Mouse (Mus musculus): ENCODE results near the gene Itprip. TPM values are rescaled to one million over a fixed set of nuclear protein-coding genes. Genes with fewer than 3 reads are reported as not detected.
A peak's percentile ranks its signal among the peaks of the same experiment; 100 is the strongest.

The Itprip gene
- total RNA-seq (2015; ENCODE audit: low replicate concordance), result 4.6 and 19.0 TPM in 2 replicates
- 3.1 and 7.2 TPM in 2 replicates for total RNA-seq (2017; ENCODE audit: low replicate concordance)

GRCm38 (mm10) chr19:47919126-47919965 is at the start of gene Itprip, which contains the start of gene Cfap43:
Gene Itprip (minus strand): TSS chr19:47919299.
Gene Cfap43 (minus strand): TSS chr19:47919287.
- peak; percentile 74 for ATAC-seq (replicated peaks; ENCODE audit: low FRiP score, poor library complexity, severe bottlenecking)

GRCm38 (mm10) chr19:47958181-47958580 is 39.1 kb upstream of the Itprip start:
- no peak for ATAC-seq (replicated peaks; ENCODE audit: low FRiP score, poor library complexity, severe bottlenecking)

DNA sequence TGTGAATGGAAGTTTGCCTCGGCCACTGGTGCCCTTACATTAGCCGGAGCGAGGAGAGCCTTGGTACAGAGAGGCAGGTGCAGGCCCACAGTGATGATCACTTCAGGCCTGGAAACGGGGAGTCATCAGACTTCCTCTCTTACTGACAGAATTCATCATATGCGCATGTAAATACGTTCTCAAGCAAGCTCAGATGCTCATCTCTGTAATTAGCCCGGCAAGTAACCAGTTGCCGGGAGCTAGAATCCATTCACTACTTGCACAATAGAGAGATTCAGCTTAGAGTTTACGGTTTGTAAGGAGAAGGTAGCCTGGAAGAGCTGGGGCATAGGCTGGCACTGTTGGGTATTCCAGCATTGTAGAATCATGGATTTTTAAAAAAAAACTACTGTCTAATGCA is 34.1 kb upstream of the Itprip start:
- no peak for ATAC-seq (replicated peaks; ENCODE audit: low FRiP score, poor library complexity, severe bottlenecking)

DNA sequence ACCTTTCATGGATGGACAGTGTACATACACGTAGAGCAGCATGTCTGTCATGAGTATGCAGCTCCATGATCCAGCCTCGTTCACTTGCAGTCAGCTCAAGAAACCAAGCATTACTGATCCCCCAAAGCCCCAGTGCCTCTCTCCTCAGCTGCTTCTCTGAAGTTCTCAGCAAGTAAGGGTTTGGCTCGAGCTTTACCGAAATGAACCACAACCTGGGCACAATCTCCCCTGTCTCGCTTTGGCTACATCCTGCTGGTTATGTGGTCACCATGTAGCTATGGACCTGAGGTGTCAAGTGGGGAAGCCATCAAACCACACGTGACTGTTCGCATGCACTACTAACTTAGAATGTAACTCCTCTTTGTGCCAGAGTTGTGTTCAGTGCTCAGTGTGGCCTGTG is 31.8 kb upstream of the Itprip start:
- ATAC-seq (replicated peaks; ENCODE audit: low FRiP score, poor library complexity, severe bottlenecking), result no peak

DNA sequence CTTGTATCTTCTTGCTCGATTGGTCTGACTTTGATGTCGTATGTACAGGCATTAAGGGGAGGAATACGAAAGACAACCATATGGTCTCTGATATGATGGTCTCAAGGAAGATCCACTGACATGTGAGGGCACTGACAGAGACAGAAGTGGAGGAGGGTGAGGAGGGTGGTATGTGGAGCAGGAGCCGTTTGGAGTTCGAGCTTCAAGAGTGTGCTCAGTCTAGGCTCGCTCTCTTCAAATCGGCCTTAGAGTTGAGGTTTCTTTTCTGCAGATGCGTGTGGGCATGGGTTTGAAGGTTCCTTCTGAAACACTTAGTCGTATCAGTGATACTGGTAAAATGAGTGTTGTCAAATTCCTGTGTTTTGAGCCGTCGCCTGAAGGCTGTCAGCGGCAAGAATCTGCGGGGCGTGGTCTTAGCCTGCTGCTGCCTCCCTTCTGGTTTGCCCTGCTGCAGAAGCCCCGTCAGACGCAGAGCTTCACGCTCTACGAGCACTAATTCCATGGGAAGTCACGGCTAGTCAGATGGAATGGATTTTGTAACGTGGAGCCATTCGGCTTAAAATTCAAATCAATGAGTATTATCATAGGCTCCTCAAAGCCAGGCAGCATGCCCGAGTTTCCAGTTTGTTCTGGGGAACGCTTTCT is 27.8 kb upstream of the Itprip start:
- no peak for ATAC-seq (replicated peaks; ENCODE audit: low FRiP score, poor library complexity, severe bottlenecking)

DNA sequence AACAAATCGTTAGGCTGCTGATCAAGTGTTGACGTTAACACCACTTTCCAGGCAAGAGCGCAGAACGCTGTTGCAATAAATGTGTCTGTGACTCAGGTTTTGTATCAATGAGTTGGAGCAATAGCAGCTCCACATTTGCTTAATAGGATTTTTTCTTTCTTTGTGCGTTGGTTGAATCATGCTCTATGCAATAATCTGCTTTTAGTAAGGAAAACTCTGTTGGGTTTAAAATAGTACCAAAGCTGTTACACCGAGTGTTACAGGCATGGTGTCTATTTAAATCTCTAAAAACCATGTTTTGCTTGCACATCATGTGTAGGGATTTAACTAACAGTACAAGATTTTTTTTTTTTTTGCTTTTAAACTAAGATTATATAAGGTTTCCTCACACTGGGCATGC is 20.3 kb upstream of the Itprip start:
- ATAC-seq (replicated peaks; ENCODE audit: low FRiP score, poor library complexity, severe bottlenecking), result no peak

GRCm38 (mm10) chr19:47937443-47938406 is 18.6 kb upstream of the Itprip start, which contains the start of gene Cfap58:
Gene Cfap58 (plus strand): TSS chr19:47937675.
- ATAC-seq (replicated peaks; ENCODE audit: low FRiP score, poor library complexity, severe bottlenecking), result no peak

- ATAC-seq (replicated peaks; ENCODE audit: low FRiP score, poor library complexity, severe bottlenecking), result no peak
Observed at GRCm38 (mm10) chr19:47936938-47937337, 17.8 kb upstream of the Itprip start.

- no peak for ATAC-seq (replicated peaks; ENCODE audit: low FRiP score, poor library complexity, severe bottlenecking)
Observed at GRCm38 (mm10) chr19:47936490-47936889, 17.4 kb upstream of the Itprip start.

GRCm38 (mm10) chr19:47935530-47935929 is 16.4 kb upstream of the Itprip start:
- ATAC-seq (replicated peaks; ENCODE audit: low FRiP score, poor library complexity, severe bottlenecking), result no peak

DNA sequence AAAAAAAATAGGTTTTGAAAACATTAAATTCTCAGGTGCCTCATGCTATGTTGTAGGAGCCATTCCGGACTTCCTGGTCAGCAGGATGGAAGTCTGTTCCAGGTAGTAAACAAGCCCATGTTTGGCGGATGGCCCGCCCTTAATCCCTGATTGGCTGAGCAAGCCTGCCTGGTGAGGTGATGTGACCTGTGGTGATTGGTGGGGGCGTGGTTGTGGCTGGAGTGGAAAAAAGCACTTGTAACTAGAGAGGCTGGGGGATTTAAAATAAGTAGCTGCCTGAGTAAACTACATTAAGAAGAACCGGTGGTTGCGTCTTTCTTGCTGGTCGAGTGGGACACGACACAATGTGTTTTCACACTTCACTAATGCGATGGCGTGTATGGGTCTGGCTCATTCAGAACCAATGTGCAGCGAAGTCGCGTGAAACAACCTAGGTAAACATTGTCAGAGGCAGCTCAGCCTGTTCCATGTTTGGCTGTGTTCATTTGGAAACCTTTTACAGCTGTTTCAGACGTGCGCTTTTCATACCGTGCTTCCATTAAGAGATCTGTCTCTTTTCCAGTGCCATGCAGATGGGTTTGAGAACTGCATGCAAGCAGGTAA is 15.6 kb upstream of the Itprip start:
- no peak for ATAC-seq (replicated peaks; ENCODE audit: low FRiP score, poor library complexity, severe bottlenecking)

GRCm38 (mm10) chr19:47934146-47934545 is 15.0 kb upstream of the Itprip start:
- no peak for ATAC-seq (replicated peaks; ENCODE audit: low FRiP score, poor library complexity, severe bottlenecking)

- ATAC-seq (replicated peaks; ENCODE audit: low FRiP score, poor library complexity, severe bottlenecking), result no peak
Observed at GRCm38 (mm10) chr19:47931982-47932638, 13.0 kb upstream of the Itprip start.

- ATAC-seq (replicated peaks; ENCODE audit: low FRiP score, poor library complexity, severe bottlenecking), result no peak
Observed at GRCm38 (mm10) chr19:47929043-47929442, 9.9 kb upstream of the Itprip start.

DNA sequence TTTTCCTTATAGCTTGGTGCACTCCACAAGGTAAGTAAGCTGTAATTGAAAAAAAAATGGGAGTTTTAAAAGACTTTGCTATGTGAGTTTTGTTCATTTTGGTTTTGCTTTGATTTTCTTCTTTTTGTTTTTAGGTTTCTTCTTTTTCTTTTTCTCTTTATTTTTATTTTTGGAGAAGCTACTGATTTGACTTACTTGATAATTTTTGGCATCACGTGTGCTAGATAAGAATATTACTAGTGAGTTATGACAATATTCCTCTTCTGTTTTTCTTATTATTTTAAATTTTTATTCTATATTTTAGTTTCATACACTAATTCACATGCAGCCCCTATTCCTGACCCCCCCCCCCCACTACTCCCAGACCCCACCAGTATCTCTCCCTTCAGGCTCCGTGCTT is 7.9 kb upstream of the Itprip start:
- ATAC-seq (replicated peaks; ENCODE audit: low FRiP score, poor library complexity, severe bottlenecking), result no peak

DNA sequence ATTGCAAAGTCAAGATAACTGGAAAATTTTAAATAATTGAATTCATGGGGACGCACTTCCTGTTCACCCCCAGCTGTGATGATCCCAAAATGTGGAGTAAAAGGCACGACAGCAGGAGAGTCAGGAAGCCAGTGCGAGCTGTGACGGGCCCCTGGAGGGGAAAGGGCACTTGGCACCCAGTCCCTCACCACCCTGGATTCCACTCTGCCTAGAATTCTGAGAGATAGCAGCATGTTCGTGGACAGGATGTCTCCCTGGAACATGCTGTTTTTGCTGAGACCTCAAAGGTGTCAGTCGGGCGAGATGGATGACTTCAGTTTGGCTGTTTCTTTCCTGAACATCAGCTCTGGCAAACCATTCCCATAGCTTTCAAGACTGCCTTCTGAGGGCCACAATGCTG is 6.7 kb upstream of the Itprip start:
- no peak for ATAC-seq (replicated peaks; ENCODE audit: low FRiP score, poor library complexity, severe bottlenecking)

DNA sequence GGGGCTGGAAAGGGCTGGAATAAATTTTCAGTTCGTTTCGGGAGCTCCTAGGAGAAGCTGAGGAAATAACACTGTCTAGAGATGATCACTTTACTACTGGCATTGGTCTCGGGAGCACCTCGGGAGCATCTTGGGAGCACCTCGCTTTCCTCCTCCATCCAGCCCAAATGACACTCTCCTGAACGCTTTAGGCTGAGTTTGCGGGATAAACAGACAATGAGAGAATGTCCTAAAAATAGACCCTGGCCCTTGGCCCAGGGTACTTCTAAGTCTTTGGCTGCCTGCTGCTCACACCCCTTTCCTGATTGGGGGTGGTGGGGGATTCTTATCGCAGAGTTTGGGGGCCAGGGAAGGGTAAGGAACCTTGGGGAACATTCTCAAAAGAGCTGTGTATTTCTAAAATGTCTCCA is 872 bp upstream of the Itprip start:
- no peak for ATAC-seq (replicated peaks; ENCODE audit: low FRiP score, poor library complexity, severe bottlenecking)

DNA sequence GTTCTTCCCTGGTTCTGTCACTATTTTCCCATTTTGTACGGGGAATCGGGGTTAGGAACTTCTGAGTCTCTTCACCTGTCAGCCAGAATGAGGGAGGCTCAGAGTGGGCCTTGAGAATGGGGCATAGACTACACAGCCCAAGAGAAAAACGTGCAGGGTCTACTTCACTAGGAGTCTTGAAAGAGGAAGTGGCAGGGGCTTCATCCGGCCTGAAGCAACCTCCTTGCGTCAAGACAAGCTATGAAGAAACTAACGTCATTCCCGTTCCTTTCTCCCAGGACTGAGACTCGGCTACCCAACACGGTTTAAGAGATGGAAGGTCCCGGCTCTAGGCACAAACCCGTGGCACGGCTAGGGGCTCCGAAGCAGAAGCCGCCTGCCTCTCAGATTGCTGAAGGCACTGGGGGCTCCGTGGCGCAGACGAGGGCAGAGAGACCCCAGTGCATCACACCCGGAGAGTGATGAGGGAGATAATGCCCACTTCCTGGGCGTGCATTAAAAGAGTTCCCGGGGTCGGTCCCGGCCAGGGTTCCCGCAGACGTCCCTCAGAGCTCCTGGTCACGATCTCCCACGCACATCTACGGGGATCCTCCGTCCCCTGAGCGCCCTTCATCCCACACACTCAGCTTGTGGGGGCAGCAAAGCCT is 521 bp downstream of the Itprip start:
- peak; percentile 47 for ATAC-seq (replicated peaks; ENCODE audit: low FRiP score, poor library complexity, severe bottlenecking)

DNA sequence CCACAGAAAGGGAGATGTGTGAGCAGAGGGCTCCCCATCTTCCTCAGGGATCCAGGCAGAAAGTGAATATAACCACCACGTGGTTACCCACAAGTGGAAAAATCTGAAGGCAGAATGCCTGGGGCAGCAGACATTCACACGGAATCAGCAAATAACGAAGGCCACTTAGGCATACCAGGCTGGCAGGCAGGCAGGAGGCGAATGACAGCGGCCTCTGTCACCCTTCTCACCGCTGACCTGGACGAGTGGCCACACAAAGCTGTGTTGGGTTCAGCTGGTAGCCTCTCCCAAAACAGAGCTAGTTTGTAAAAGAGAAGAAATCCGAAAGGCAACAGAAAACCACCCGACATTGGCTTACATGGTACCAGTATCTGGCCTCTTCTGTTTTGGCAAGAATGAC is 1.1 kb downstream of the Itprip start:
- ATAC-seq (replicated peaks; ENCODE audit: low FRiP score, poor library complexity, severe bottlenecking), result no peak
